ENCODE assay signal across 8 mouse cellular contexts in genomic region chr16:13448706-13449090, GRCm38 (mm10).
DNase-seq lines count a peak whose midpoint lies in the region; ATAC-seq lines count a peak whose summit lies in the region.

No protein-coding gene starts in this region.

- ATAC-seq in lung, embryonic 15.5 days (ENCODE audit: borderline replicate concordance, extremely low read depth, low FRiP score, low TSS enrichment), result no peak
- ATAC-seq in forebrain, embryonic 12.5 days (ENCODE audit: low FRiP score), result no peak
- ATAC-seq in limb, embryonic 11.5 days (ENCODE audit: insufficient number of reproducible peaks, low FRiP score, low TSS enrichment, low read depth), result no peak
- no peak for ATAC-seq in neural tube, embryonic 15.5 days (ENCODE audit: low FRiP score)
- no peak for ATAC-seq in frontal cortex, adult (ENCODE audit: low TSS enrichment)

- peak overlapping the region; percentile 63 for H3K9ac ChIP-seq in lung, embryonic 15.5 days
- H3K9ac ChIP-seq in forebrain, embryonic 12.5 days, result peak overlapping the region; percentile 82
- H3K9ac ChIP-seq in limb, embryonic 11.5 days (ENCODE audit: low read length), result peak overlapping the region; percentile 65; the same call in 1 of the 2 replicates
- peak overlapping the region; percentile 77 for H3K9ac ChIP-seq in neural tube, embryonic 15.5 days (replicated peaks)

- H3K36me3 ChIP-seq in lung, embryonic 15.5 days, result no peaks in the 10 kb centered on the region
- H3K36me3 ChIP-seq in forebrain, embryonic 12.5 days (replicated peaks), result no peaks in the 10 kb centered on the region
- no peaks in the 10 kb centered on the region for H3K36me3 ChIP-seq in limb, embryonic 11.5 days (ENCODE audit: control insufficient read depth, insufficient read depth, low read length)
- no peaks in the 10 kb centered on the region for H3K36me3 ChIP-seq in neural tube, embryonic 15.5 days

- WGBS in lung, embryonic 15.5 days, result 17% methylated on average over 8 of the region's 8 CpGs
- 8% methylated on average over 8 of the region's 8 CpGs for WGBS in forebrain, embryonic 12.5 days
- WGBS in limb, embryonic 11.5 days, result 9% methylated on average over 8 of the region's 8 CpGs
- 10% methylated on average over 8 of the region's 8 CpGs for WGBS in neural tube, embryonic 15.5 days

- H3K4me1 ChIP-seq in lung, embryonic 15.5 days, result peaks cover 16% of the 10 kb centered on the region
- H3K4me1 ChIP-seq in forebrain, embryonic 12.5 days, result peaks cover 57% of the 10 kb centered on the region
- H3K4me1 ChIP-seq in limb, embryonic 11.5 days (ENCODE audit: control insufficient read depth, insufficient read depth, low read length), result 0 out of 2 replicates have a peak, but pooled peaks cover 2% of the 10 kb centered on the region
- peaks cover 36% of the 10 kb centered on the region for H3K4me1 ChIP-seq in neural tube, embryonic 15.5 days

- no peak overlapping the region for H3K27ac ChIP-seq in lung, embryonic 15.5 days
- H3K27ac ChIP-seq in forebrain, embryonic 12.5 days, result no peak overlapping the region
- no peak overlapping the region for H3K27ac ChIP-seq in limb, embryonic 11.5 days (replicated peaks; ENCODE audit: low read depth, low read length)
- no peak overlapping the region for H3K27ac ChIP-seq in neural tube, embryonic 15.5 days (replicated peaks)

- H3K4me3 ChIP-seq in lung, embryonic 15.5 days, result peak overlapping the region; percentile 69
- peak overlapping the region; percentile 81 for H3K4me3 ChIP-seq in forebrain, embryonic 12.5 days (replicated peaks)
- peak overlapping the region; percentile 69 for H3K4me3 ChIP-seq in limb, embryonic 11.5 days (ENCODE audit: low read depth, low read length)
- peak overlapping the region; percentile 73 for H3K4me3 ChIP-seq in neural tube, embryonic 15.5 days (replicated peaks)

- no peak for DNase-seq in lung, adult 18-20 months
- DNase-seq in limb, embryonic 11.5 days (ENCODE audit: low spot score), result no peak
- no peak for DNase-seq in cerebellum, adult 11 months
- DNase-seq in ovary, postnatal 14 days (ENCODE audit: low spot score), result no peak

- no peaks in the 10 kb centered on the region for H3K9me3 ChIP-seq in lung, embryonic 15.5 days
- H3K9me3 ChIP-seq in forebrain, embryonic 12.5 days, result no peaks in the 10 kb centered on the region
- no peaks in the 10 kb centered on the region for H3K9me3 ChIP-seq in limb, embryonic 11.5 days (ENCODE audit: control insufficient read depth, low read length)
- no peaks in the 10 kb centered on the region for H3K9me3 ChIP-seq in neural tube, embryonic 15.5 days (replicated peaks)

- H3K4me2 ChIP-seq in lung, embryonic 15.5 days, result peak overlapping the region; percentile 93
- H3K4me2 ChIP-seq in forebrain, embryonic 12.5 days, result peak overlapping the region; percentile 100
- H3K4me2 ChIP-seq in limb, embryonic 11.5 days (ENCODE audit: low read depth, severe bottlenecking), result peak overlapping the region; percentile 100
- peak overlapping the region; percentile 97 for H3K4me2 ChIP-seq in neural tube, embryonic 15.5 days

- no peaks in the 10 kb centered on the region; the same call in 1 of the 2 replicates for H3K27me3 ChIP-seq in lung, embryonic 15.5 days
- H3K27me3 ChIP-seq in forebrain, embryonic 12.5 days, result peaks cover 100% of the 10 kb centered on the region
- peaks cover 24% of the 10 kb centered on the region for H3K27me3 ChIP-seq in limb, embryonic 11.5 days (ENCODE audit: control insufficient read depth, insufficient read depth, low read length)
- peaks cover 29% of the 10 kb centered on the region for H3K27me3 ChIP-seq in neural tube, embryonic 15.5 days (replicated peaks)
